Mouse (Mus musculus) hindlimb bud, embryonic 11.5 days (tissue): ENCODE data around the gene Gm4787.
A peak's percentile ranks its signal among the peaks of the same experiment; 100 is the strongest.
"Not testable (repeated sequence)": the region's sequence is repeated elsewhere in the genome, so short reads cannot be mapped to it uniquely, and the experiment has no call there.

Experiments used
- DNase-seq: peaks from one replicate; pipeline ENCODE4 v3.0.0-alpha.2; 2012; ENCODE audit warnings: low read depth, low spot score; ENCODE audit errors: extremely low spot score

Gm4787 gene

DNA sequence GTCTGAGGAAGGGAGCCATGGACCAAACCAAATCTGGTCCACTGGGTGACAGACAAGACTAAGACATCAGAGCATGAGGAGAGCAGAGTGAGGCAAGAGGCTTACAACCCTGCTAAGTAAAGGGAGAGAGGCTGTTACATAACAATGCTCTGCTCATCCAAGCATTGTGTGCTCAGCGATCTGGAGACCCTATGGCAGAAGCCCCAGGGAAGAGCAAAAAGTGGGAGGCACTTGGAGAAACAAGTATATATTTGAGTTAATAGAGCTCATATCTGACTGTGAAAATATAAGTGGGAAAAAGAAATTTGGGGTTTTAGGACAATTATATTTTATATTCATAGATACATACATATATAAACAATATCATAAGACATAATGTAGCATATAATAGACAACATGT is at the start of gene Gm4787:
Gene Gm4787, minus strand, starts transcription at position 101 of the 400 bp plus-strand sequence.
- DNase-seq: not testable (repeated sequence)

DNA sequence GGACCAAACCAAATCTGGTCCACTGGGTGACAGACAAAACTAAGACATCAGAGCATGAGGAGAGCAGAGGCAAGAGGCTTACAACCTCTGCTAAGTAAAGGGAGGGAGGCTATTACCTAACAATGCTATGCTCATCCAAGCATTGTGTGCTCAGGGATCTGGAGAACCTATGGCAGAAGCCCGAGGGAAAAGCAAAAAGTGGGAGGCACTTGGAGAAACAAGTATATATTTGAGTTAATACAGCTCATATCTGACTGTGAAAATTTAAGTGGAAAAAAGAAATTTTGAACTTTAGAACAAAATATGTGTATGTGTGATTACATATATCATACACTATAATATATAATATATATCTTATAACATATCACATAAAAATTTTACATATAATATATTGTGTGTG is 42.6 kb upstream of the Gm4787 start, which contains the start of gene Adam4:
Gene Adam4, minus strand, starts transcription at position 101 of the 400 bp plus-strand sequence.
- no peak for DNase-seq

DNA sequence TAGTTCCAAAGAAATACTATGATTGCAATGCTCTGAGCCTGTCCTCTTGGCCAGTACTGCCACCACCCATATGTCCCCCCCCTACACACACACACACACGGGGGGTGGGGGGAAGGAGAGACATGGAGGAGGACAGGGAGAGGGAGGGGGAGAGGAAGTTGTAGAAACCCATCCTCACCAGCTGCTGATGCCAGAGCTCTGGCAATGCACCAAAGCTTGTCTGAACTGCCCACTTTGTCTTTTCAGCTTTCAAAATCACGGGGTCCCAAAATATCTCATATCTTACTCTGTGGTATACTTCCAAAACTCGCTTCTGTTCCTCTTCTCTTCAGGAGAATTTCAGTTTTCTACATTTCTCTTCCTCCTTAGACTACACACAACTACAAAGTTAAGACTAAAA is 33.9 kb upstream of the Gm4787 start:
- DNase-seq: no peak

DNA sequence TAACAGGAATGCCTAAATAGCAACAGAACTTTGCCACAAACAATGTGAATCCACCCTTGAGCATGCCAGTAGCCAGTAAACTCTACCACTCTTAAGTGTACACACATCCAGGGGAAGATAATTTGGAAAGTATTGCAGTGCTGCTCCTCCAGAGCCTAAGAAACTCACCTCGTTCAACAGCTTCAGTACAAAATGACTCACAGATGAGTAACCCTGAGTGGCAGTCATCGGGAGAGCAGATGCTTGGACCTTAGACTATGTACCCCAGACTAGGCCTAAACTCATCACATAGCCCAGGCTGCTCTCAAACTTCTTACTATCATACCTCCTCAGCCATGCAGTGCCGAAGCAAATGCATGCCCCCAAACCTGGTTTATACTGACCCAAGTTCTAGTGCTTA is 29.7 kb upstream of the Gm4787 start:
- DNase-seq: no peak

DNA sequence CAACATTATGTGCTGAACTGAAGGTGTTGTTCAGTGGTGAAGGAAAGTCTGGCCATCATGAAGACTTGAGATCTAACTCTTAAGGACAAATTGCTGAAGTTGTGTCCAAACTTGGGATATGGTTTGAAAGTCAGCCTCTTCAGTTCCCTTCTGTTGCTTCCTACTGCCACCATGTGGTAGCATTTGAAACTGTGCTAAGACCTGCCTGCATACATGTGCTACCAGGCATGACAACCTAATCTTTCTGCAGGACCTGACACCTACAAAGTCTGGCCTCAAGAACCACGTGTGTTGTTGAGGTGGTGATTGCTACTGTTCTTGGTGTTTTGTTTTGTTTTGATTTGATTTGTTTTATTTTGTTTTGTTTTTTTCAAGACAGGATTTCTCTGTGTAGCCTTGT is 22.9 kb upstream of the Gm4787 start:
- DNase-seq: peak; percentile 33

DNA sequence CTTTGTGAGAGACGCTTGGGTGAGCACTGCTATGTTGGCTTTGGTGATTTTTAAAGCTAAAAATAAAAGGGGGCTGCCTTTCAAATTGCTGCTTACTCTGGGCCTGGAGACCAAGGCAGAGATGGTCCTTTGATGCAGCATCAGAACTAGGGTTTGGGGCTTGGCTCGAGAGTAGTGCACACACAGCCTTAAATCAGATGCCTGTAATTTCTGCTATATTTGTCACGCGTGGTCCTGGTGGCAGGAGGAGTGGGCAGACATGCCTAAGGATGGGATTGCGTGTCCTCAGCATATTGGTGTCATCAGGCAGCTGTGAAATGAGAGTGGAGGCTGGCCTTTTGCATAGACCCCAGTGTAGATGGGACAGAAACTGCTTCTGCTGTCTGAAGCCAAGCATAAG is 45.4 kb downstream of the Gm4787 start:
- DNase-seq: no peak

DNA sequence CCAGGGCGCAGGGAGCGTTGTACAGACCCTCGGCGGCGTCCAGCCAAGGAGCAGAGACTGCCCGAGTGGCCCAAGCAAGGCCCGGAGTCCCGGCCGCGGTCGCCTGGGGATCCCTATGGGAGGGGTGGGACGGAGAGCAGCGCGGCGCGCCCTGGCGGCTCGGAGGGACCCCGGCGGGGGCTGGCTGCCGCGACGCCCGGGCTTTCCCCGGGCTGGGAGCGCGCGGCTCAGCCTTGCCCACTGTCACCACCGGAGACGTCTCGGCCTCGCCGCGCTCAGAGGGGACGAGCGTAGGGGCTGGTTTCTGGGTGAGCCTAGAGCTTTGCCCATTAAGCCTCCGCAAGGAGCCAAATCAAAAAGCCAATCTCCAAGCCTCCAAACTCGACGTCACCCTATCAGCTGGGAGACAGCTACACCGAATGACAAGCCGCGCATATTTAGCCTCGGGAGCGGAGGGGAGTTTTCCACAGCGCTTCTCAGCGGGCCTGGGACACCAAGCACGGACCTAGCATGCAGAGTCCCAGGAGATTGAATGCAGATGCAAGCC is 46.3 kb downstream of the Gm4787 start, which contains the start of gene Slc8a3:
Gene Slc8a3, minus strand, starts transcription at position 306 of the 547 bp plus-strand sequence.
- DNase-seq: no peak

DNA sequence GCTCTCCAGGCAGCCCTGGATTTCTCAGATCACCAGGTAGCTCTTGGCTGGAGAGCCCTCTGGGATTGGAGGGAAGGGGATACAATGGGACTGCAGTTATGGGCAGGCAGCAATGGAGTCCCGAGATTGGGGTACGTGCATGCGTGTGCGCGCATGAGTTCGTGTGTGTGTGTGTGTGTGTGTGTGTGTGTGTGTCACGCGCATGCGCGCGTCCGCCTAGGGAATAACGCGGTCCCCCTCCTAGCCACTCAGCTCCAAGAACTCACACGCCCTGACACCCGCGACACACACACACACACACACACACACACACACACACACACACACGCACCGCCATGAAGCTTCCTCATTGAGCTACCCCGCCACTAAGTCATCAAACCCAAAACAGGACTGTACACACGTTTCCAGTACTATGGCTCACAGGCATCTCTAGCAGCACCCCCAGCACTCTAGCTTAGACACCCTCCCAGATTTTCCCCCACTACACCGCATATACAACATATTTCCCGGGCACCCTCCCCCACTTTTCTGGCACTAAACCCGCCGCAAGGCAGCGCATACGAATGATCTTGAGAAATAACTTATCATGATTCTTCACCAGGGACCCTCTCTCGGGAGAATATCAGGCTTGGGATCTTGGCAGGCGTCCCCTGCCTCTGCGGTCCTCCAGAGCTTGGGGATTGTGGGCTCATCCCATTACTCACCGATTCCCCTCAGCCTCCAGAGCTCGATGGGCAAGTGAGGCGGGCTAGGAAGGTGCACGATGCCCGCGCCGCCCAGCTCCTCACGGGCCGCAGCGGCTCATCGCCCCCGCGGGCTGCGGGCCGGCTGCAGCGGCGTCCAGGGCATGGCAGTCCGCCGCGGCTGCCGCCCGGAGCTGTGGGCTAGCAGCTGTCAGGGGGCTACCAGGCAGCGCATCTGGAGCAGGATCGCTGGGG is 47.1 kb downstream of the Gm4787 start:
- DNase-seq: no peak

DNA sequence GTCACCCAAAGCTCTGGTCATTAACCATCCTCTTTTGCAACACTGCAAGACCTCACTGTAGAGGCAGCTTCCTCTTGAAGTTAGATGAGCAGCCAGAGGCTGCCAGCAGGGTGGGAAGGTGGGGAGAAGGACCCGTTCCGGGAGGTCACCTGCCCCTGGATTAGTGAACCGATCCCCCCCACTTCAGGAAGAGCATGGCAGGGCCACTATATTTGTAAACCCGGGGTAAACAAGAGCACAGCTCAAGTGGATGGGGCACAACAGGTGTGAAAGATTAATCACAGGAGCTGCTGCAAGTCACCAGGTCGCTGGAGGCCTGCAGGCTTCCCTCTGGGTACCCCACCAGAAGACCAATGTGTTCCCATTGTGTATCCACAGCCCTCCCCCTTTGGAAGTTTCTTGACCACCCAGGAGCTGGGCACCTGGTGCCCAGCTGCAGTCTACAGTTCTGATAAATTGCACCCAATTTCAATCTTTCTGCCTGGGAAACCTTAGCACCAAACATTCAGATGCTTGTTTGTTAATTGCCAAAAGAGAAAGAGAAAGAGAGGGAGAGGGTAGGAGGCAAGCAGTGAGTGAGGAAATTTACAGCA is 48.1 kb downstream of the Gm4787 start:
- no peak for DNase-seq
